Mouse (Mus musculus): Measurements from ENCODE around the gene Gnb1. TPM values are rescaled to one million over a fixed set of nuclear protein-coding genes. Genes with fewer than 3 reads are reported as not detected.

The Gnb1 gene
- polyA plus RNA-seq, 1 experiment from 2014 or later, result 501 TPM

DNA sequence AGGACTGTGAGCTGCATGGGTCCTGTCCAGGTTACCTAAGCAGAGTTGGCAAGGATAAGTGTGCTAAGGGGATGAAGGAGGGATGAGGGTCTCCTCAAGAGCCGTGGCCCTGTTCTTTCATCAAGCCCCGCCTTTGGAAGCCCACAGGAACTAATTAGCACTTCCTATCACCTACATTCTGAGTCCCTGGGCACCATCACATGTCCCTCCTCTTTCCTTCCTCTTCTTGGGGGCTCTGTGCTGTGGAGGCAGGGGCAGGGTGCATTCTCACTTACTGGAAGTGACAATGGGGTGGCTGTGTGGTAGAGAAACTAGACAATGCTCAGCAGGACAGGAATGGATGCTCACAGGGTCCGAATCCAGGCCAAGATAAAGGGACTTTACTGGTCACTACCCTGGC, 3.4 kb upstream of the Gnb1 start:
- ATAC-seq (ENCODE audit: insufficient number of reproducible peaks, insufficient read depth, low FRiP score, low TSS enrichment, low read depth), result no peak
- Histone ChIP-seq H3K4me3 (no peak overlapping the region), H3K9ac (no peak overlapping the region), H3K27me3 (no peaks in the 10 kb centered on the region), H3K9me3 (no peaks in the 10 kb centered on the region), H3K4me2 (no peak overlapping the region), H3K4me1 (peaks cover 24% of the 10 kb centered on the region), H3K27ac (peak overlapping the region; percentile 73), H3K36me3 (no peaks in the 10 kb centered on the region)
- 41% methylated on average over 3 of the region's 3 CpGs for WGBS

- Histone ChIP-seq H3K27ac (peak overlapping the region; percentile 73), H3K36me3 (no peaks in the 10 kb centered on the region), H3K4me3 (no peak overlapping the region), H3K4me2 (peak overlapping the region; percentile 14; the same call in 1 of the 2 replicates), H3K4me1 (peaks cover 27% of the 10 kb centered on the region), H3K27me3 (no peaks in the 10 kb centered on the region), H3K9ac (peak overlapping the region; percentile 51; the same call in 1 of the 2 replicates), H3K9me3 (no peaks in the 10 kb centered on the region)
- WGBS, result 69% methylated on average over 8 of the region's 8 CpGs
- ATAC-seq (ENCODE audit: insufficient number of reproducible peaks, insufficient read depth, low FRiP score, low TSS enrichment, low read depth), result 0 out of 2 replicates have a peak, but pooled peaks have one; percentile 29
Observed at GRCm38 (mm10) chr4:155488232-155489025, 2.7 kb upstream of the Gnb1 start.

DNA sequence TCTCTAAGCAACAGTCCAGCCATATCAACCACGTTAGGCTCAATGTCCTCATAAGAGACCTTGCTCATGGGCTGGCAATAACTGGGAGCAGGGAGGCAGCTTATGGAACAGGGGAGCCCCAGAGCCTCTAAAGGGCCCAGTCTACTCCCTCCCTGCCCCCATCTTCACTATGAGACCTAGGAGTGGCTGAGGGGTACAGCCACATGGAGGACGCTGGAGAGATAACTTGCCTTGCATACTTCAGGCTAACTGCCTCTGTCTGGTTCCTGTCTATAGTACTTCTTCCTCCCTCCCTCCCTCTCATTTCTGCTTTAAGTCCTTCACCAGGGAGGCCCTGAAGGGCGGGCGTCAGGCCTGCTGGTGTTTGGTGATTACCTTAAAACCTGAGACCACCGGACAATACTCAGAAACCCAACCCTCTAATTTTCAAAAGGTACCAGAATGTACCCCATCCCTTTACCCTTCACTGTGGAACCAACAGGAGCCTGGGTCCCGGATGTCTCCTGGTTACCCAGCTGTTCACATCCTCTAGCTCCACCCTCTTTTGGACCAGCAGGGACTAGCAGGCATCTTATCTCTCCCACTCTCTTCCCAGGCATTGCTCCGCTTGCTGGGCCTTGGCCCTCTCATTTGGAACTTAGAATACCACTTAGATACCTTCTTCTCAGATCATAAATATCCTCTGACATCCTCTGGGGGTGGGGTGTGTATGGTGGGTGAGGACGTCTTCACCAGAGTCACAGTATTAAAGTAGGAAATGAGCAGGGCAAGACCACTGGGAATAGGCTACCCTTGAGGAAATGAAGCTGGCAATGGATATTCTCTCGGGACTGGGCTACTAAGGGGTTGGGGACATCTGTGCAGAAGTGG, 1.8 kb upstream of the Gnb1 start:
- Histone ChIP-seq H3K36me3 (no peaks in the 10 kb centered on the region), H3K4me3 (no peak overlapping the region), H3K27me3 (no peaks in the 10 kb centered on the region), H3K9ac (no peak overlapping the region), H3K9me3 (no peaks in the 10 kb centered on the region), H3K4me2 (no peak overlapping the region), H3K4me1 (peaks cover 36% of the 10 kb centered on the region), H3K27ac (peak overlapping the region; percentile 73)
- no peak for ATAC-seq (ENCODE audit: insufficient number of reproducible peaks, insufficient read depth, low FRiP score, low TSS enrichment, low read depth)
- 81% methylated on average over 9 of the region's 9 CpGs for WGBS

- WGBS, result 33% methylated on average over 5 of the region's 5 CpGs
- H3K27me3 ChIP-seq, result no peaks in the 10 kb centered on the region
- no peaks in the 10 kb centered on the region for H3K36me3 ChIP-seq
- H3K4me1 ChIP-seq, result peaks cover 39% of the 10 kb centered on the region
- H3K4me3 ChIP-seq, result peak overlapping the region; percentile 99
- no peak for ATAC-seq (ENCODE audit: insufficient number of reproducible peaks, insufficient read depth, low FRiP score, low TSS enrichment, low read depth)
- peak overlapping the region; percentile 84 for H3K4me2 ChIP-seq
- H3K27ac ChIP-seq, result peak overlapping the region; percentile 96
- peak overlapping the region; percentile 100 for H3K9ac ChIP-seq
- H3K9me3 ChIP-seq, result no peaks in the 10 kb centered on the region
Observed at GRCm38 (mm10) chr4:155490456-155490855, 705 bp upstream of the Gnb1 start.

DNA sequence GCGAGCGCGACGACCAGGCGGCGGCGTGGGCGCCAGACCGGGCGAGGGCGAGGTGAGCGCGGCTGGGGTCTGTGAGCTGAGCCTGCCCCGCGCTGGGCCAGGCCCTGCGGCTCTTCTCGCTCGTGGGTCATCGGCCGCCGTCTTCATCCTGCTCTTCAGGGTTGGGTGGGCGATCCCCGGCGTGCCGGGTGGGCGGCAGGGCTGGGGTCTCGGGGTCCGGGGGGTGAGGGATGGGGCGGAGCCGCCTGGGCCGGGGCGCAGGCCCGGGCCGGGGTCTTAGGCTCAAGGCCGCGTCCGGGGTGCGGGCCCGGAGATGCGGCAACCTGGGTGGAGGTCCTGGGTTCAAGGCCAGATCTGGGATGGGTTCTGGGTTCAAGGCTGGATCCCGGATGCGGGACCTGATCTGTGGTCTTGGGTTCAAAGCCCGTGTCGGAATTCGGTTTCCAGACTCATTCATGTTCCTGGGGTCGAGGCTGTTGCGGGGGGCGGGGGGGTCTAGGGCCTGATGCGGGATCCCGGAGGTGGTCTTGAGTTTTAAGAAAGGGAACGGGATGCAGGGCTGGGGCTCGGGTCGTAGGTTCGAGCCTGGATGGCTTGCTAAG, 469 bp downstream of the Gnb1 start:
- Histone ChIP-seq H3K9me3 (no peaks in the 10 kb centered on the region), H3K27me3 (no peaks in the 10 kb centered on the region), H3K4me2 (peak overlapping the region; percentile 84), H3K9ac (peak overlapping the region; percentile 100), H3K4me1 (peaks cover 39% of the 10 kb centered on the region), H3K36me3 (no peaks in the 10 kb centered on the region; the same call in 1 of the 2 replicates), H3K4me3 (peak overlapping the region; percentile 99), H3K27ac (peak overlapping the region; percentile 96)
- peak; percentile 45 for ATAC-seq (ENCODE audit: insufficient number of reproducible peaks, insufficient read depth, low FRiP score, low TSS enrichment, low read depth)
- under 1% methylated on average over 53 of the region's 54 CpGs for WGBS

- Histone ChIP-seq H3K27me3 (no peaks in the 10 kb centered on the region), H3K4me3 (peak overlapping the region; percentile 99), H3K9ac (peak overlapping the region; percentile 100), H3K4me1 (peaks cover 39% of the 10 kb centered on the region), H3K4me2 (peak overlapping the region; percentile 84), H3K36me3 (no peaks in the 10 kb centered on the region; the same call in 1 of the 2 replicates), H3K27ac (peak overlapping the region; percentile 96), H3K9me3 (no peaks in the 10 kb centered on the region)
- under 1% methylated on average over 40 of the region's 51 CpGs for WGBS
- no peak for ATAC-seq (ENCODE audit: insufficient number of reproducible peaks, insufficient read depth, low FRiP score, low TSS enrichment, low read depth)
Observed at GRCm38 (mm10) chr4:155492131-155492633, 1.0 kb downstream of the Gnb1 start.

DNA sequence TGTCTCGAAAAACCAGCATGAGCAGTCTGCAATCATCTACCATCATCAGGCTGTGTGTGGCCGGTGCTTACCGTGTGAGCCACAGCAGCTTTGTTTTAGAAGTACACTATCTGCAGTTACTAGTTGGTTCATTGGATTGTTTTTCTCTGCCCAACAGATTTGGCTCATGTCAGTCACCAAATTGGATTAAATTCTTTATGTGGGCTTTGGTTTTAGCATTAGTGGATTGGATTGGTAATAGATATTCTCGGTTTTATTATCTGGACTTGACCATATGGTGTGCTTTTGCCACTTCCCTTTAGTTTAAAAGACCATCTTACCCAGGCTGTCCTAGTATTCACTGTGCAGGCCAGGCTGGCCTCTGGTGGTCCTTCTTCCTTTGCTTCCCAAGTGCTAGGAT, 3.7 kb downstream of the Gnb1 start:
- H3K4me1 ChIP-seq, result peaks cover 22% of the 10 kb centered on the region
- WGBS, result 79% methylated on average over 4 of the region's 4 CpGs
- no peaks in the 10 kb centered on the region for H3K9me3 ChIP-seq
- no peaks in the 10 kb centered on the region; the same call in 1 of the 2 replicates for H3K36me3 ChIP-seq
- no peaks in the 10 kb centered on the region for H3K27me3 ChIP-seq
- H3K4me2 ChIP-seq, result no peak overlapping the region
- ATAC-seq (ENCODE audit: insufficient number of reproducible peaks, insufficient read depth, low FRiP score, low TSS enrichment, low read depth), result no peak
- H3K9ac ChIP-seq, result no peak overlapping the region
- H3K27ac ChIP-seq, result no peak overlapping the region
- H3K4me3 ChIP-seq, result no peak overlapping the region

DNA sequence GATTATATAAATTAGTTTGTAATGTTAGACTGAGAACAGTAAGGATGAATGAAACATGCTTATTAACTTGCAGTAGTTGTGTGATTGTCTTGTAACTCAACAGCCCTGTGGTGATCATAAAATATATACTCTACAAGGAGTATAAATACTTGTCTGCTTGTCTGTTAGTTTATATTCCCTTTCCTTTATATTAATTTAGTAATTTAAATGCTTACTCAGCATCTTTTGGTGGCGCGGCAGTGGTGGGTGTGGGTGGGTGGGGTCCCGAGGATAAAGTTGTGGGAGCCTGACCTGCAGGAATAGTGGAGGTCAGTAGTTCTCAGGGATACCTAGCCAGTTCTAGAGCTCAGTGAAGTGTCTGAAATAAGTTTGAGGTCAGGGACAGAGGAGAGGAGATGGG, 6.8 kb downstream of the Gnb1 start:
- Histone ChIP-seq H3K36me3 (peaks cover 4% of the 10 kb centered on the region; the same call in 1 of the 2 replicates), H3K27me3 (no peaks in the 10 kb centered on the region), H3K4me1 (peaks cover 15% of the 10 kb centered on the region), H3K9me3 (no peaks in the 10 kb centered on the region), H3K27ac (no peak overlapping the region), H3K4me2 (no peak overlapping the region), H3K9ac (no peak overlapping the region), H3K4me3 (no peak overlapping the region)
- no peak for ATAC-seq (ENCODE audit: insufficient number of reproducible peaks, insufficient read depth, low FRiP score, low TSS enrichment, low read depth)
- 72% methylated on average over 3 of the region's 3 CpGs for WGBS

GRCm38 (mm10) chr4:155501126-155501525, 10.0 kb downstream of the Gnb1 start:
- Histone ChIP-seq H3K4me3 (no peak overlapping the region), H3K9me3 (no peaks in the 10 kb centered on the region), H3K27ac (no peak overlapping the region), H3K4me1 (peaks cover 11% of the 10 kb centered on the region), H3K4me2 (no peak overlapping the region), H3K36me3 (peaks cover 6% of the 10 kb centered on the region; the same call in 1 of the 2 replicates), H3K9ac (no peak overlapping the region), H3K27me3 (no peaks in the 10 kb centered on the region)
- no peak for ATAC-seq (ENCODE audit: insufficient number of reproducible peaks, insufficient read depth, low FRiP score, low TSS enrichment, low read depth)
- 83% methylated on average over 2 of the region's 2 CpGs for WGBS

DNA sequence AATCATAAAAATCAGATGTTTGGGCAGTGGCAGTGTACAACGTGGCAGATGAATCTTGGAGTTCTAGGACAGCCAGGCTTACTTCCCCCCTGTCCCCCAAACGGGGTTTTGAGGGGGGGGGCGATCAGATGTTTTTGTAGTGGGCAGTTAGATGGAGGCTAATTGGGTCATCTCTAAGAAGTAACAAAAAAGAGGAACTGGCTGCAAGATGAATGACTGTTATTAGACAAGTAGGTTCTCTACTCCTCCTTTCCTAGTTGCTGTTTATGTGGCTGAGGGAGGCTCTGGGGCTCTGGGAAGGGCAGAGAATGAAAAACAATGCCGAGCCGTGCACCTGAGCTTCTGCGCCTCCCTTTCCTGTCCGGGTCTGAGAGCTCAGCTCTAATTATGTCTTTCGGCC, 13.9 kb downstream of the Gnb1 start:
- H3K27me3 ChIP-seq, result no peaks in the 10 kb centered on the region
- WGBS, result 80% methylated on average over 8 of the region's 8 CpGs
- no peak overlapping the region for H3K9ac ChIP-seq
- H3K9me3 ChIP-seq, result no peaks in the 10 kb centered on the region
- no peak overlapping the region for H3K4me2 ChIP-seq
- peaks cover 15% of the 10 kb centered on the region for H3K4me1 ChIP-seq
- no peak for ATAC-seq (ENCODE audit: insufficient number of reproducible peaks, insufficient read depth, low FRiP score, low TSS enrichment, low read depth)
- H3K36me3 ChIP-seq, result 0 out of 2 replicates have a peak, but pooled peaks cover 6% of the 10 kb centered on the region
- no peak overlapping the region for H3K4me3 ChIP-seq
- no peak overlapping the region for H3K27ac ChIP-seq

DNA sequence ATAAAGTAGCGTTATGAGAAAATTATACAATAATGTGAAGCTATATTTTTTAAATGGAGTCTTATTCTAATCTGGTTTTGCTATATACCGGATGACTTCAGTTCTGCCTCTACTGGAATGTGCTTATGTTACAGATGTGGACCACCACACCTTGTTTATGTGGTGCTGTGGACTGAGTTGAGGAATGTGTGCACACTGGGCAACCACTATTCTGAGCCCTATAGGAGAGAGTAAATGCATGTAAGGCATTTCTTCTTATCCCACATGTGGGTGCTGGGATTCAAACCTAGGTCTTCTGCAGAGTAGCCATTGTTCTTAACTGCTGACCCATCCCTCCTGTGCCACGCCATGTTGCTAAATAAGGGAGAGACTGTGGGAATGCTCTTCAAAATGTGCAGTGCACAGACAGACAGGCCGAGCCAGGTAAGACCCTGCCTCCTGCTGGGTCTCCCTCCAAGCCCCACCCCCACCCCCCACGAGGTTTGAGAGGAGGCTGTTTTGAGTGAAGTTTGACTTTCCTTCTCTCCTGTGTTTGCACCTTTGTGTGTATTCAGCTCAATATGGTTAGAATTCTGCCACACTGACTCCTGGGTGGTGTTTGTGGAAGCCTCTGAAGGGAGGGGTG, 14.6 kb downstream of the Gnb1 start:
- no peak for ATAC-seq (ENCODE audit: insufficient number of reproducible peaks, insufficient read depth, low FRiP score, low TSS enrichment, low read depth)
- Histone ChIP-seq H3K4me2 (no peak overlapping the region), H3K9ac (no peak overlapping the region), H3K36me3 (0 out of 2 replicates have a peak, but pooled peaks cover 6% of the 10 kb centered on the region), H3K27me3 (no peaks in the 10 kb centered on the region), H3K4me3 (no peak overlapping the region), H3K9me3 (no peaks in the 10 kb centered on the region), H3K27ac (no peak overlapping the region), H3K4me1 (peaks cover 18% of the 10 kb centered on the region)
- WGBS, result 84% methylated on average over 5 of the region's 5 CpGs

Measured in embryonic facial prominence, embryonic 13.5 days (tissue).